Mouse (Mus musculus) embryonic fibroblast, embryonic 13.5 days (primary cell): Measurements from ENCODE around the gene Hoxa5. TPM values are rescaled to one million over a fixed set of nuclear protein-coding genes. Genes with fewer than 3 reads are reported as not detected.

Source experiments
- H3K27ac ChIP-seq: 2 replicates; pipeline ENCODE4 v1.5.1; 2012; ENCODE audit warnings: low read length, control low read depth, inconsistent platforms; ENCODE audit not compliant: insufficient read depth
- H3K4me1 ChIP-seq: 2 replicates; pipeline ENCODE4 v1.6.1; 2011; ENCODE audit warnings: low read length; ENCODE audit not compliant: control insufficient read depth, insufficient read depth
- H3K4me3 ChIP-seq: 2 replicates; pipeline ENCODE4 v1.5.1; 2011; ENCODE audit warnings: mild to moderate bottlenecking, control low read depth, low read length; ENCODE audit not compliant: insufficient read depth
- CTCF ChIP-seq: IDR thresholded peaks from 2 replicates; pipeline ENCODE4 v1.5.1; 2011; ENCODE audit warnings: mild to moderate bottlenecking, control low read depth, low read length, moderate library complexity, borderline replicate concordance; ENCODE audit not compliant: insufficient read depth
- POLR2A ChIP-seq: IDR thresholded peaks from 2 replicates; pipeline ENCODE4 v1.6.1; 2011; ENCODE audit warnings: low read depth, mild to moderate bottlenecking, control low read depth, low read length, moderate library complexity
- polyA plus RNA-seq: library from polyadenylated mRNA; stranded (reverse); fragments of >200 nt; gene quantifications from 2 replicates; pipeline ENCODE4 v1.2.4, GENCODE M21; 2011; ENCODE audit warnings: low read depth; ENCODE audit not compliant: missing spikeins, insufficient read length

The Hoxa5 gene
- polyA plus RNA-seq, 1 experiment, result 11.9 TPM

DNA sequence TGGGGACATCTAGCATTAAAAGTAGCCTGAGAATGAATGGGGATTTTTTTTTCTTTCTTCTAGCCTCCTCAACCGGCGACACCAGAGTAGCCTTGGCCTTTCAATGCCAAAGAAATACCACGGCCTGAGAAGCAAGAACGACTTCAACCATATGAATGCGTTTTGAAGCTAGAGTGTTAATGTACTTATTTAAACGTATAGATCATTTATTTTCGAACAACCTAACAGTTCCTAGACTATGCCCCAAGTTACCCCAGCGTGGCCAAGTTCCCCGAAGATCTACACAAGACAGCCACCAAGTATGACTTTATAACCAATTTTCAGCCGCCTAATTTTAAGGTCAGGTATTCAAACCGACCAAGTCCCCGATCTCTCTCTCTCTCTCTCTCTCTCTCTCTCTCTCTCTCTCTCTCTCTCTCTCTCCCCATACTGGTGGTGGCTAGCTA lies 16.5 kb upstream of the Hoxa5 start:
- peak overlapping the region; percentile 49 for H3K4me3 ChIP-seq
- no peaks in the 10 kb centered on the region for H3K4me1 ChIP-seq
- TF ChIP-seq POLR2A (no peak), CTCF (no peak)
- peak overlapping the region; percentile 69 for H3K27ac ChIP-seq

GRCm38 (mm10) chr6:52220003-52220864 lies 15.8 kb upstream of the Hoxa5 start:
- Histone ChIP-seq H3K27ac (peak overlapping the region; percentile 69), H3K4me1 (no peaks in the 10 kb centered on the region), H3K4me3 (peak overlapping the region; percentile 49)
- TF ChIP-seq POLR2A (0 out of 2 replicates have a peak, but pooled peaks have one; percentile 15), CTCF (no peak)

DNA sequence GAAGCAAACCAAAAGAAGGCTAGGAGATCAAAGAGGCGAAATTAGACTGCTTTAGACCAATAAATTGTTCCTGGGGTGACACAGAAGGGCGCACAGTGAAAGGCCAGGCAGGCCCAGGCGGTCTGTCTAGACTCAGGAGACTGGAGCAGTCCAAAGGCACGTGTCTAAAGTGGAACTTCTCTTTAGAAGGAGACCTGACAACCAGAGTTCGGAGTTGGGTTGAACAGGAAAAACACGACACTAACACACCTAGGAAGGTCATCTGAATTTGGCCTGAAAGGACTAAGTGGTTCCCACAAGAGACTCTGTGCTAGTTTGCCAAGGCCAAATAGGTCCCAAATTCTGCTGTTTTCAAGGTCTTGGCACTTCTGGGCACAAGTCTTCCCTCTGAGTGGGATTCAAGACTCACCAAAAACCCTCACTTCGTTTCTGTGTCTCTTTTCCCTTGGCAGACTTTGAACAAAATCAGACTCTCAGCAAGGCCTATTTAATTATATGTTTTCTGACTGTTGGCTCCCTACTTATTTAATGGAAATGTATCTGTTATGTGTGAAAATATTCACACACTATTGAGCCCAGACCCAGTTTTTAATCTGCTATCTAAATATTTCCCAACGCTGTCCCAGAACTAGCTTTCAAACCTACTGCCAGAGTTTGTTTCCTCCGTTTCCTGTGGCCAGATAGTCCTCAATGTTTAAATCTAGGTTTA lies 15.0 kb upstream of the Hoxa5 start:
- peak overlapping the region; percentile 49 for H3K4me3 ChIP-seq
- H3K27ac ChIP-seq, result peak overlapping the region; percentile 4; the same call in 1 of the 2 replicates
- no peaks in the 10 kb centered on the region for H3K4me1 ChIP-seq

GRCm38 (mm10) chr6:52218643-52219215 lies 14.3 kb upstream of the Hoxa5 start:
- Histone ChIP-seq H3K4me3 (no peak overlapping the region), H3K27ac (no peak overlapping the region), H3K4me1 (no peaks in the 10 kb centered on the region)
- no peak for TF ChIP-seq CTCF
- TF ChIP-seq POLR2A, result no peak

More for the DNA sequence above, 15.0 kb upstream of the Hoxa5 start:
- no peak for TF ChIP-seq CTCF
- TF ChIP-seq POLR2A, result no peak

- peak overlapping the region; percentile 44 for H3K4me3 ChIP-seq
- no peak for TF ChIP-seq POLR2A
- TF ChIP-seq CTCF, result no peak
- H3K4me1 ChIP-seq, result no peaks in the 10 kb centered on the region
- H3K27ac ChIP-seq, result no peak overlapping the region; the same call in 1 of the 2 replicates
Observed at GRCm38 (mm10) chr6:52217895-52218642, 13.7 kb upstream of the Hoxa5 start.

DNA sequence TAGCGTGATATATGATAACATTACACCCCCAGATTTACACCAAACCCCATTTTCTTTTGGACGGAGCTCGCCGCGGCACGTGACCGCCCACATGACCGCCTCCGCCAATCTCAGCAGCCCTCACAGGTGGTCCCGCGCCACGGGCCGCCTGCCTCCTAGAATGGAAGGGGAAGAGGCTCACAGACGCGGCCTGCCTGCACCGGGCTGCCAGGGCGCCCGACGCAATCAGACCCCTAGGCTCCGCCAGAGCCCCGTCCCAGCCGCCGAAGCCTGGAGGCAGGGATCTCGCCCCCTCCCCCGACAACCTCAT lies 13.0 kb upstream of the Hoxa5 start:
- Histone ChIP-seq H3K4me1 (no peaks in the 10 kb centered on the region), H3K27ac (no peak overlapping the region; the same call in 1 of the 2 replicates)

GRCm38 (mm10) chr6:52216691-52217458 lies 12.5 kb upstream of the Hoxa5 start:
- H3K4me1 ChIP-seq, result no peaks in the 10 kb centered on the region
- no peak for TF ChIP-seq POLR2A
- TF ChIP-seq CTCF, result no peak
- H3K4me3 ChIP-seq, result peak overlapping the region; percentile 44
- no peak overlapping the region for H3K27ac ChIP-seq

More for the DNA sequence above, 13.0 kb upstream of the Hoxa5 start:
- peak overlapping the region; percentile 44 for H3K4me3 ChIP-seq
- TF ChIP-seq POLR2A (peak; percentile 69), CTCF (no peak)

DNA sequence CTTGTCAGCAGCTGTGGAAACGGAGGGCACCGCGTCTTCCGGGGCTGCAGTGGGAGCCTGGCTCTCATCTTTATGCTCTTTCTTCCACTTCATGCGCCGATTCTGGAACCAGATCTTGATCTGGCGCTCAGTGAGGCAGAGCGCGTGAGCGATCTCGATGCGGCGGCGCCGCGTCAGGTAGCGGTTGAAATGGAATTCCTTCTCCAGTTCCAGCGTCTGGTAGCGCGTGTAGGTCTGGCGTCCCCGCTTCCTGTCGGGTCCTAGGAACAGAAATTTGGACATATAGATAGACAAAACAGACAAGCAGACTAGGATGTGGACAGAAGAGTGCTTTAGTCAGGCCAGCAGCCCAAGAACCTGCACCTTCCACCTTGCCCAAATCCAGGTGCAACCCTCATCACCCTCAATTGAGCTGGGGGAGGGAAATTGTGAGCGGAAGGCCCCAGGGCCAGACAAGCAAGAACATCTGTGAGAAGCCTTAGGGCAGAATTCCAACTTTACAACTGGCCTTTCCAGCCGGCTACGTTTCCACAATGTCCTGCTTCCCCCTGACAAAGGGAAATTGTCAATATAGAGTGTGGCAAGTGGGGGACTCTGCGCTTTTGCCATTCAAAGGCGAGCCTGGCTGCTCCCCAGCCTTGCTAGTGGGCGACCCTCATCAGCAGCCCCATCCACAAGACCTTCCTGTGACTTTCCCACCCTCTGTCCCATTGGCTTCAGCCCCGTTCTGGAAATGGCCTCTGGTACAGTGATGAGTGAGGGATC lies 11.6 kb upstream of the Hoxa5 start:
- Histone ChIP-seq H3K27ac (no peak overlapping the region), H3K4me3 (peak overlapping the region; percentile 44)

More for the DNA sequence above, 11.6 kb upstream of the Hoxa5 start:
- TF ChIP-seq POLR2A, result no peak
- TF ChIP-seq CTCF, result no peak
- H3K4me1 ChIP-seq, result no peaks in the 10 kb centered on the region
